Mouse (Mus musculus) heart, embryonic 16.5 days (tissue): ENCODE data around the gene Arhgef17. TPM values are rescaled to one million over a fixed set of nuclear protein-coding genes. Genes with fewer than 3 reads are reported as not detected.
A peak's percentile ranks its signal among the peaks of the same experiment; 100 is the strongest.

Experiments
- ATAC-seq: fragments of 200-750 bp; cut with Nextera tagmentation; replicated peaks from 2 replicates; pipeline ENCODE4 v1.8.0; 2017; ENCODE audit warnings: moderate number of reproducible peaks; ENCODE audit not compliant: insufficient read depth, low FRiP score; ENCODE audit errors: extremely low read depth
- H3K27ac ChIP-seq: fragments of 300-500 bp; sonication (generic); 2 replicates; pipeline ENCODE4 v1.5.1; 2014; ENCODE audit warnings: mild to moderate bottlenecking, low read length, control low read depth, moderate library complexity
- H3K27me3 ChIP-seq: fragments of 300-500 bp; sonication (generic); 2 replicates; pipeline ENCODE4 v1.6.1; 2014; ENCODE audit warnings: low read length, mixed read lengths; ENCODE audit not compliant: control insufficient read depth, insufficient read depth
- H3K36me3 ChIP-seq: fragments of 300-500 bp; sonication (generic); 2 replicates; pipeline ENCODE4 v1.6.1; 2014; ENCODE audit not compliant: control insufficient read depth, insufficient read depth
- H3K4me1 ChIP-seq: fragments of 300-500 bp; sonication (generic); 2 replicates; pipeline ENCODE4 v1.6.1; 2014; ENCODE audit warnings: low read length, mixed read lengths; ENCODE audit not compliant: control insufficient read depth, insufficient read depth
- H3K4me2 ChIP-seq: fragments of 300-500 bp; sonication (generic); 2 replicates; pipeline ENCODE4 v1.6.1; 2014; ENCODE audit warnings: low read depth, mild to moderate bottlenecking, control low read depth, low read length
- H3K4me3 ChIP-seq: fragments of 300-500 bp; sonication (generic); 2 replicates; pipeline ENCODE4 v1.5.1; 2014; ENCODE audit warnings: mild to moderate bottlenecking, control low read depth, low read length
- H3K9ac ChIP-seq: fragments of 300-500 bp; sonication (generic); 2 replicates; pipeline ENCODE4 v1.6.1; 2014; ENCODE audit warnings: low read length, control low read depth
- H3K9me3 ChIP-seq: fragments of 300-500 bp; sonication (generic); replicated peaks from 2 replicates; pipeline ENCODE4 v1.6.1; 2016; ENCODE audit warnings: low read length; ENCODE audit not compliant: control insufficient read depth
- WGBS: fragments of 180-500 bp; shearing (Covaris S2); extraction: QIAGEN DNeasy Blood & Tissue Kit; methylation state at CpG from one replicate; pipeline ENCODE4 v1.1.7; 2014; 5-methylcytosine and 5-hydroxymethylcytosine counted together
- polyA plus RNA-seq: library from polyadenylated mRNA; unstranded; fragments of >200 nt; fragmentation: Nextera tagmentation; extraction: Ambion mirVana; gene quantifications from 2 replicates; pipeline ENCODE4 v1.2.1, GENCODE M21; 2015

The Arhgef17 gene
- polyA plus RNA-seq, 1 experiment from 2014 or later, result 5.1 TPM

GRCm38 (mm10) chr7:100966014-100966413 is 34.1 kb upstream of the Arhgef17 start:
- H3K27ac ChIP-seq, result no peak overlapping the region
- H3K9me3 ChIP-seq, result no peaks in the 10 kb centered on the region
- ATAC-seq, result no peak
- no peak overlapping the region for H3K9ac ChIP-seq
- H3K27me3 ChIP-seq, result 0 out of 2 replicates have a peak, but pooled peaks cover 2% of the 10 kb centered on the region
- peaks cover 6% of the 10 kb centered on the region for H3K4me1 ChIP-seq
- no peak overlapping the region for H3K4me2 ChIP-seq
- no peak overlapping the region for H3K4me3 ChIP-seq
- H3K36me3 ChIP-seq, result no peaks in the 10 kb centered on the region
- WGBS, result 47% methylated on average over 7 of the region's 7 CpGs

GRCm38 (mm10) chr7:100965079-100965478 is 33.2 kb upstream of the Arhgef17 start:
- 20% methylated on average over 4 of the region's 4 CpGs for WGBS
- Histone ChIP-seq H3K9me3 (no peaks in the 10 kb centered on the region), H3K27ac (no peak overlapping the region), H3K27me3 (no peaks in the 10 kb centered on the region), H3K4me3 (no peak overlapping the region), H3K4me1 (peaks cover 6% of the 10 kb centered on the region), H3K36me3 (no peaks in the 10 kb centered on the region), H3K9ac (no peak overlapping the region), H3K4me2 (no peak overlapping the region)
- ATAC-seq, result no peak; the same call in 1 of the 2 replicates

GRCm38 (mm10) chr7:100964242-100964641 is 32.3 kb upstream of the Arhgef17 start:
- WGBS, result 77% methylated on average over 6 of the region's 6 CpGs
- Histone ChIP-seq H3K4me1 (peaks cover 6% of the 10 kb centered on the region), H3K36me3 (no peaks in the 10 kb centered on the region), H3K9me3 (no peaks in the 10 kb centered on the region), H3K9ac (no peak overlapping the region), H3K4me2 (no peak overlapping the region), H3K4me3 (no peak overlapping the region), H3K27me3 (no peaks in the 10 kb centered on the region), H3K27ac (no peak overlapping the region)
- ATAC-seq, result no peak

DNA sequence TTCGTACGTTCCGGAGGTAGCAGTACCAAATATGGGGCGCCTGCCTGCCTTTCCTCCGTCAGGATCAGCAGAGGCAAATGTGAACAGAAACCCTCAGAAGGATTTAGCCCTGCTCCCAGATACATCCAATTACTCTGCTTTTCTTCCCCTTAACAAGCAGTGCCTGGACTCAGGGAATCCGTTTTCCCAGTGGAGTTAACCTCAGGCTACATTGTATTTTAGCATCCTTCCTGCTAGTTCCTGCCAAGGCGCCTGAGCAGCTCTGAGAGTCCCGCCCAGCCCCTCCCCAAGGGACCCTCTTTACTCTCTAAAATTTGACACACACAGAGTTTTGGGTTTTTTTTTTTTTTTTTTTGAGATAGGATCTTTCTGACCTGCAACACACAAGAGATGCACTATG is 31.5 kb upstream of the Arhgef17 start:
- Histone ChIP-seq H3K9ac (no peak overlapping the region), H3K27ac (no peak overlapping the region), H3K36me3 (no peaks in the 10 kb centered on the region), H3K4me2 (no peak overlapping the region), H3K4me3 (no peak overlapping the region), H3K27me3 (no peaks in the 10 kb centered on the region), H3K4me1 (peaks cover 6% of the 10 kb centered on the region), H3K9me3 (0 out of 2 replicates have a peak, but pooled peaks cover 3% of the 10 kb centered on the region)
- WGBS, result 73% methylated on average over 8 of the region's 8 CpGs
- ATAC-seq, result no peak

- H3K4me1 ChIP-seq, result peaks cover 5% of the 10 kb centered on the region
- no peak overlapping the region for H3K4me3 ChIP-seq
- ATAC-seq, result no peak
- 0 out of 2 replicates have a peak, but pooled peaks cover 3% of the 10 kb centered on the region for H3K9me3 ChIP-seq
- no peak overlapping the region for H3K9ac ChIP-seq
- no peak overlapping the region for H3K4me2 ChIP-seq
- WGBS, result 56% methylated on average over 7 of the region's 7 CpGs
- no peak overlapping the region for H3K27ac ChIP-seq
- H3K27me3 ChIP-seq, result no peaks in the 10 kb centered on the region
- no peaks in the 10 kb centered on the region for H3K36me3 ChIP-seq
Measured at GRCm38 (mm10) chr7:100961146-100961545, 29.2 kb upstream of the Arhgef17 start.

- Histone ChIP-seq H3K9ac (no peak overlapping the region), H3K4me1 (no peaks in the 10 kb centered on the region), H3K4me2 (no peak overlapping the region), H3K27me3 (no peaks in the 10 kb centered on the region), H3K4me3 (no peak overlapping the region), H3K9me3 (0 out of 2 replicates have a peak, but pooled peaks cover 3% of the 10 kb centered on the region), H3K27ac (no peak overlapping the region), H3K36me3 (no peaks in the 10 kb centered on the region)
- ATAC-seq, result no peak
- WGBS, result 70% methylated on average over 2 of the region's 2 CpGs
Measured at GRCm38 (mm10) chr7:100960462-100960861, 28.6 kb upstream of the Arhgef17 start.

- ATAC-seq, result no peak
- H3K9me3 ChIP-seq, result 0 out of 2 replicates have a peak, but pooled peaks cover 3% of the 10 kb centered on the region
- H3K4me2 ChIP-seq, result no peak overlapping the region
- H3K27ac ChIP-seq, result no peak overlapping the region
- no peaks in the 10 kb centered on the region for H3K4me1 ChIP-seq
- H3K4me3 ChIP-seq, result no peak overlapping the region
- no peaks in the 10 kb centered on the region for H3K36me3 ChIP-seq
- no peaks in the 10 kb centered on the region for H3K27me3 ChIP-seq
- 89% methylated on average over 2 of the region's 2 CpGs for WGBS
- no peak overlapping the region for H3K9ac ChIP-seq
Measured at GRCm38 (mm10) chr7:100958426-100958825, 26.5 kb upstream of the Arhgef17 start.

GRCm38 (mm10) chr7:100952686-100953085 is 20.8 kb upstream of the Arhgef17 start:
- no peak for ATAC-seq
- peak overlapping the region; percentile 44 for H3K27ac ChIP-seq

DNA sequence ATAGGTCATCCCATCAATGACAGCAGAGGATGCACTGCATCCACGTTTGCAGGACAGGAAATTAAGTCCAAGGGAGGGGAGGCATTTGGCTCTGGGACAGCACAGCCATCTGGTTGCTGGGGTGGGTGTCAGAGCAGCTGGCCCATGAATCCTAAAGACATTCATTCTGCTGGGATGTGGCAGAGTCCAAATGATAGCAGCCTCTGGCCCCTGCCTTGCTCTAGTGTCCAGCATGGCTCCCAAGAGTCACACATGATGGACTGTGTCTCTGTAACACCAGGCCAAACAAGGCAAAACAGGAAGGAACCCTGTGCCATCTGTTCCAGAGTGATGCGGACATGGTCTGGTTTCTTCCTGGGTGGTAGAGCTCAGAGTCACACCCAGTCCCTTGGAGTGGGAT is 20.0 kb upstream of the Arhgef17 start:
- Histone ChIP-seq H3K27ac (peak overlapping the region; percentile 32; the same call in 1 of the 2 replicates), H3K4me1 (peaks cover 11% of the 10 kb centered on the region), H3K4me2 (no peak overlapping the region), H3K36me3 (no peaks in the 10 kb centered on the region), H3K4me3 (no peak overlapping the region), H3K27me3 (no peaks in the 10 kb centered on the region), H3K9me3 (no peaks in the 10 kb centered on the region), H3K9ac (no peak overlapping the region)
- WGBS, result 61% methylated on average over 2 of the region's 2 CpGs
- ATAC-seq, result no peak

More at GRCm38 (mm10) chr7:100952686-100953085, 20.8 kb upstream of the Arhgef17 start:
- Histone ChIP-seq H3K4me2 (no peak overlapping the region), H3K9ac (no peak overlapping the region), H3K4me1 (peaks cover 11% of the 10 kb centered on the region), H3K4me3 (no peak overlapping the region), H3K27me3 (no peaks in the 10 kb centered on the region), H3K36me3 (no peaks in the 10 kb centered on the region), H3K9me3 (no peaks in the 10 kb centered on the region)
- 65% methylated on average over 7 of the region's 7 CpGs for WGBS
